Comparison of ENCODE assay signal across 22 mouse cellular contexts in the genomic region with DNA sequence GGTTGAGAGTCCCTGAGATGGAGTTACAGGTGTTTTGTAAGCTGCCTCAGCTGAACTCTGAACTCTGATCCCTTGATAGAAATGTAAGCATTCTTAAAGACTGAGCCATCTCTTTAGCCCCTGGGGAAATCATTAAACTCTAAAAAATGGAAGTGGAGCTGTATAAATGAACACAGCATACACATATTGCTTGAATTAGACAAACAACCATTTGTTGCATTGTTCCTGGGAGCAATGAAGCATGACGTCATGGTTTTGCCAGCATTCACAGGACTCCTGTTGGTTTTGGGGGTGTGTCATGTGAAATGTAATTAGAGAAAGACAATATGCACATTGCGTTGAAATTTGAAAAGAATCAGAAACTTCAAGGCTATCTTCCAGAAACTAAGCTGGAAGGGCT. TPM values are rescaled to one million over a fixed set of nuclear protein-coding genes. Genes with fewer than 3 reads are reported as not detected.
DNase-seq lines count a peak whose midpoint lies in the region; ATAC-seq and TF ChIP-seq lines count a peak whose summit lies in the region.
"Had no signal": no experiment of that assay in that cellular context is flagged by ENCODE, and none has a peak within 500 bp of the region (broad histone marks: within the 10 kb centered on the region; RNA-seq: fewer than 3 reads in every experiment).

No protein-coding gene starts in this region.

- H3K4me3 ChIP-seq in embryonic facial prominence, embryonic 11.5 days (ENCODE audit: low read depth, low read length): no peak overlapping the region
- no peak overlapping the region for H3K4me3 ChIP-seq in embryonic facial prominence, embryonic 10.5 days
- H3K4me3 ChIP-seq: embryonic facial prominence, embryonic 12.5 days; forebrain, embryonic 10.5 days; forebrain, embryonic 13.5 days; heart, embryonic 12.5 days; heart, embryonic 15.5 days had no signal

- no peak for TF ChIP-seq CTCF in brain, embryonic 14.5 days (IDR thresholded peaks at IDR 0.05; ENCODE audit: borderline replicate concordance, extremely low read depth, insufficient read depth, insufficient read length)

- ATAC-seq in embryonic facial prominence, embryonic 11.5 days (replicated peaks; ENCODE audit: insufficient number of reproducible peaks, low FRiP score, low TSS enrichment, low read depth): no peak
- ATAC-seq in CD4-positive, CD25-positive, alpha-beta regulatory T cell, adult 4 months: no peak
- ATAC-seq: forebrain, embryonic 13.5 days; hindbrain, postnatal 0 days; inflammation-experienced regulatory T-cells, adult 6 months; intestine, embryonic 16.5 days; Patski had no signal

- no peak overlapping the region for H3K4me2 ChIP-seq in embryonic facial prominence, embryonic 11.5 days (ENCODE audit: low read depth, low read length)
- H3K4me2 ChIP-seq: embryonic facial prominence, embryonic 12.5 days; forebrain, embryonic 13.5 days; heart, embryonic 12.5 days; heart, embryonic 15.5 days; hindbrain, embryonic 14.5 days had no signal

- 46% methylated on average over 2 of the region's 2 CpGs for WGBS in embryonic facial prominence, embryonic 11.5 days
- WGBS in embryonic facial prominence, embryonic 10.5 days: 57% methylated on average over 2 of the region's 2 CpGs

- DNase-seq in embryonic facial prominence, embryonic 11.5 days (ENCODE audit: low spot score): peak; percentile 17
- DNase-seq in embryonic facial prominence, embryonic 10.5 days (ENCODE audit: low spot score): no peak
- peak; percentile 49 for DNase-seq in 3T3-L1 (ENCODE audit: low read depth, low spot score)
- DNase-seq in brain, embryonic 14.5 days (ENCODE audit: low read depth): peak; percentile 26
- no peak for DNase-seq in cerebellum, adult 9-10 months
- DNase-seq: cerebellum, adult 11 months; cerebellum, adult 2 months; cerebellum, postnatal 36 days; gastrocnemius, postnatal 25 days; heart, adult 18-20 months; kidney, adult 18-20 months had no signal

- no peaks in the 10 kb centered on the region for H3K36me3 ChIP-seq in embryonic facial prominence, embryonic 11.5 days (replicated peaks; ENCODE audit: control insufficient read depth, insufficient read depth, low read depth, low read length)
- H3K36me3 ChIP-seq in embryonic facial prominence, embryonic 10.5 days (replicated peaks): no peaks in the 10 kb centered on the region
- H3K36me3 ChIP-seq: embryonic facial prominence, embryonic 12.5 days; forebrain, embryonic 10.5 days; heart, embryonic 12.5 days; heart, embryonic 15.5 days had no signal

- no peaks in the 10 kb centered on the region for H3K27me3 ChIP-seq in embryonic facial prominence, embryonic 11.5 days (ENCODE audit: control insufficient read depth, insufficient read depth, low read length)
- peaks cover 16% of the 10 kb centered on the region for H3K27me3 ChIP-seq in embryonic facial prominence, embryonic 10.5 days (replicated peaks; ENCODE audit: low read depth, poor library complexity, severe bottlenecking)
- H3K27me3 ChIP-seq: embryonic facial prominence, embryonic 12.5 days; forebrain, embryonic 13.5 days; heart, embryonic 12.5 days; heart, embryonic 15.5 days; Patski had no signal

- no peak for TF ChIP-seq POLR2A in brain, embryonic 14.5 days (IDR thresholded peaks at IDR 0.05; ENCODE audit: borderline replicate concordance, extremely low read depth, insufficient read depth, insufficient read length, poor library complexity, severe bottlenecking)

- no peak overlapping the region for H3K9ac ChIP-seq in embryonic facial prominence, embryonic 11.5 days (replicated peaks; ENCODE audit: low read length)
- H3K9ac ChIP-seq: embryonic facial prominence, embryonic 12.5 days; forebrain, embryonic 13.5 days; heart, embryonic 12.5 days; heart, embryonic 15.5 days; hindbrain, embryonic 14.5 days had no signal

- no peaks in the 10 kb centered on the region for H3K4me1 ChIP-seq in embryonic facial prominence, embryonic 11.5 days (ENCODE audit: control insufficient read depth, insufficient read depth, low read length)
- H3K4me1 ChIP-seq in embryonic facial prominence, embryonic 10.5 days: peaks cover 17% of the 10 kb centered on the region
- H3K4me1 ChIP-seq: heart, embryonic 12.5 days had no signal

- H3K9me3 ChIP-seq in embryonic facial prominence, embryonic 11.5 days (replicated peaks; ENCODE audit: control insufficient read depth, low read length): no peaks in the 10 kb centered on the region
- no peaks in the 10 kb centered on the region for H3K9me3 ChIP-seq in embryonic facial prominence, embryonic 10.5 days
- H3K9me3 ChIP-seq: embryonic facial prominence, embryonic 12.5 days; forebrain, embryonic 10.5 days; forebrain, embryonic 13.5 days; heart, embryonic 12.5 days; heart, embryonic 15.5 days had no signal

- H3K27ac ChIP-seq in embryonic facial prominence, embryonic 11.5 days (replicated peaks; ENCODE audit: low read depth, low read length): no peak overlapping the region
- H3K27ac ChIP-seq in embryonic facial prominence, embryonic 10.5 days (replicated peaks): no peak overlapping the region
- H3K27ac ChIP-seq: embryonic facial prominence, embryonic 12.5 days; forebrain, embryonic 10.5 days; forebrain, embryonic 13.5 days; heart, embryonic 15.5 days; hindbrain, embryonic 14.5 days; hindbrain, postnatal 0 days had no signal

RNA-seq across cellular contexts. Expression of gene Afap1, which starts 3.5 kb away (rescaled TPM):
- 19.8 and 20.5 TPM in 2 replicates for polyA plus RNA-seq in embryonic facial prominence, embryonic 11.5 days (2014; fragmentation: Nextera tagmentation; extraction: Ambion mirVana)
- 26.6 and 26.8 TPM in 2 replicates for polyA plus RNA-seq in embryonic facial prominence, embryonic 10.5 days (2016; fragmentation: Nextera tagmentation; extraction: Ambion mirVana)
- 62.2 and 97.5 TPM in 2 replicates for polyA plus RNA-seq in brain, embryonic 14.5 days (2012; rRNA removed)
- polyA plus RNA-seq in CD4-positive, CD25-positive, alpha-beta regulatory T cell, adult 4 months (2017; shearing (Covaris generic)): 10 to 100 TPM; 13.7 to 17.3 TPM

Comparison
In these comparisons a context has a peak if more than half of its experiments do, and no peak if none do; other contexts are left out.
1. DNase-seq: peak in embryonic facial prominence, embryonic 11.5 days (single experiment), 3T3-L1 (single experiment) and brain, embryonic 14.5 days (single experiment); none in embryonic facial prominence, embryonic 10.5 days (single experiment) and cerebellum, adult 9-10 months (single experiment).